Mouse (Mus musculus): ENCODE measurements around the gene Aph1c. TPM values are rescaled to one million over a fixed set of nuclear protein-coding genes. Genes with fewer than 3 reads are reported as not detected.
A peak's percentile ranks its signal among the peaks of the same experiment; 100 is the strongest.

The Aph1c gene
- 23.1 and 25.6 TPM in 2 replicates for polyA plus RNA-seq (2015; fragmentation: Nextera tagmentation; extraction: Ambion mirVana)

DNA sequence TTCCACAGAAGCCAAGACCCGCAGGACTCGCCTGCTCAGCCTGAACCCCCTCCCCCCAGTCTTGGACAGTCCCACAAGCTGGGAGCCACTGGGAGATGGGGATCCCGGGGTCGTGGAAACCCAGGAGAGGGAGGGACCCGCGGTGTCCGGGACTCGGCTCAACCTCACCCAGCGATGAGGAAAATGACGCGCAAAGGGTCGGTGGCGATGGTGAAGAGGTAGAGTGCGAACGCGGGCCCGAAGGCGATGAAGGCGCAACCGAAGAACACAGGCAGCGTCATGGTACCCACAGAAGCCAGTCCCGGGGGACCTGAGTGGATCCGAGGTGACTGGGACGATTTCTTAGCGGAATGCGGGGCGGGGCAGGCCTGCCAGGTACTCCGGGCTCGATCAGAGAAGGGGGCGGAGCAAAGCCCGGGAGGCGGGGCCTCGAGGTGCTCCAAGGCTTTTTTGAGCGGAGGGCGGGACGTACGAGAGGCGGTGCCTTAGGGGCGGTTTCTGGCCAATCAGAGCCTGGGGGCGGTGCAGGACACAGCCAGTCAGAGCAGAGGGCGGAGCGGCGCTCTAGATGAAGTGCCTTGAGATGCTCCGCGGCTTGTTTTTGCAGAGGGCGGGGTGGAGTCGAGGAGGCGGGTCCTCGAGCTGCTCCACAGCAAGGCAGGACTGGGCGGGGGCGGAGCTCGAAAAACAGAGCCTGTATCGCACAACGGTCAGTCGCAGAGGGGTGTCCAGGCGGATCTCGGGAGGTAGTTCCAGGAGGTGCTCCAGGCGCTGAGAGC, at the start of gene Aph1c:
Aph1c (minus strand) TSS at position 409 of the 779 bp plus-strand sequence.
- Histone ChIP-seq H3K27ac (peak within 1 kb of the TSS; percentile 77), H3K36me3 (ENCODE audit: insufficient read depth, low read length) (no peaks in the 10 kb centered on the region), H3K9me3 (replicated peaks; ENCODE audit: low read length) (no peaks in the 10 kb centered on the region), H3K27me3 (ENCODE audit: insufficient read depth, low read length) (no peaks in the 10 kb centered on the region), H3K4me2 (ENCODE audit: low read length) (peak within 1 kb of the TSS; percentile 88), H3K4me1 (replicated peaks; ENCODE audit: insufficient read depth, low read length) (no peaks in the 10 kb centered on the region), H3K4me3 (replicated peaks; ENCODE audit: low read depth, low read length) (peak within 1 kb of the TSS; percentile 67), H3K9ac (ENCODE audit: low read depth, low read length) (peak within 1 kb of the TSS; percentile 60)
- ATAC-seq (replicated peaks; ENCODE audit: low FRiP score, low read depth) (peak; percentile 99), DNase-seq (ENCODE audit: low spot score) (peak; percentile 100)
- under 1% methylated on average over 57 of the region's 58 CpGs for WGBS
- no peak for TF ChIP-seq CTCF (IDR thresholded peaks at IDR 0.05; ENCODE audit: low read depth)

DNA sequence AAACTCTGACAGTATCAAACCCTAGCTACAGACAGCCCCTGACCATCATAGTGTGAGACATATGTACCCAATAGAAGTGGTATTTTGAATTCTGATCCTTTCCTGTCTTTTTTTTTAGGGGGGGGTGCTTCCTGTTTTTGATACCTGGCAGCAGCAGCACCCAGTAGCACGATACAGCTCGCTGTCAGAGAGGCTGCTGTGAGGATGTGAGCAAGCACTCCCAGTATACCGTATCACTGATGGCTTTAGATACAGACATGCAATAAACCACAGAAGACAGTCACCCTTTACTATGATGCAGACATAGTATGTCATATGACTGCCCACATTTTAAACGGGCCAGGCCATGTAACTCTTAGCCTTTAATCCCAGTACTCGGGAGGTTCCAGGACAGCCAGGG, 49.0 kb upstream of the Aph1c start:
- H3K9ac ChIP-seq (ENCODE audit: low read depth, low read length) = no peak overlapping the region
- H3K4me3 ChIP-seq (replicated peaks; ENCODE audit: low read depth, low read length) = no peak overlapping the region
- H3K4me1 ChIP-seq (replicated peaks; ENCODE audit: insufficient read depth, low read length) = no peaks in the 10 kb centered on the region; the same call in 1 of the 2 replicates
- H3K27ac ChIP-seq = no peak overlapping the region
- no peak for TF ChIP-seq CTCF (IDR thresholded peaks at IDR 0.05; ENCODE audit: low read depth)
- DNase-seq (ENCODE audit: low spot score) (no peak), ATAC-seq (replicated peaks; ENCODE audit: low FRiP score, low read depth) (no peak)
- 82% methylated on average over 5 of the region's 5 CpGs for WGBS
- H3K36me3 ChIP-seq (ENCODE audit: insufficient read depth, low read length) = no peaks in the 10 kb centered on the region
- no peak overlapping the region for H3K4me2 ChIP-seq (ENCODE audit: low read length)
- no peaks in the 10 kb centered on the region for H3K9me3 ChIP-seq (replicated peaks; ENCODE audit: low read length)
- no peaks in the 10 kb centered on the region for H3K27me3 ChIP-seq (ENCODE audit: insufficient read depth, low read length)

DNA sequence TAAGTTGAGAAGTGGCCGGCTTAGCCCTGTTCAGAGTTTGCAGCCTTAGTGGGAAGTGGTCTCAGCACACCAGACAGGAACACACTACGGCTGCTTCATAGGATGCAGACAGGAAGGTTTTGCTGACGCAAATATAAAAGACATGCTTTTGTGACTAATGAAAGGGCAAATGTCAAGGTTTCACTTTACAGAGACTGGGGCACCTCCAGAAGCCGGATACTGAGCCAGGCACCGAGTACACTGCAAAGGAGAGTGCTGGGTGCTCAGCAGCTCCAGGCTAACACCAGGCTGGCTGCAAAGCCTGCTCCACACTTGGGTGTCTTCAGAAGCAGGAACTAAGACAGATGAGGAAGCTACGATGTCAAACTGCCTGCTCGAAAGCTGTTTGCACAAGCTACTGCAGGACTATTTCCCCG, 47.9 kb upstream of the Aph1c start:
- no peak overlapping the region for H3K4me2 ChIP-seq (ENCODE audit: low read length)
- H3K4me3 ChIP-seq (replicated peaks; ENCODE audit: low read depth, low read length) = no peak overlapping the region
- H3K4me1 ChIP-seq (replicated peaks; ENCODE audit: insufficient read depth, low read length) = no peaks in the 10 kb centered on the region; the same call in 1 of the 2 replicates
- no peak overlapping the region for H3K9ac ChIP-seq (ENCODE audit: low read depth, low read length)
- WGBS = 42% methylated on average over 8 of the region's 8 CpGs
- no peaks in the 10 kb centered on the region for H3K36me3 ChIP-seq (ENCODE audit: insufficient read depth, low read length)
- TF ChIP-seq CTCF (IDR thresholded peaks at IDR 0.05; ENCODE audit: low read depth) = no peak
- no peak overlapping the region for H3K27ac ChIP-seq
- DNase-seq (ENCODE audit: low spot score) = peak; percentile 45
- H3K27me3 ChIP-seq (ENCODE audit: insufficient read depth, low read length) = no peaks in the 10 kb centered on the region
- H3K9me3 ChIP-seq (replicated peaks; ENCODE audit: low read length) = no peaks in the 10 kb centered on the region
- ATAC-seq (replicated peaks; ENCODE audit: low FRiP score, low read depth) = no peak

DNA sequence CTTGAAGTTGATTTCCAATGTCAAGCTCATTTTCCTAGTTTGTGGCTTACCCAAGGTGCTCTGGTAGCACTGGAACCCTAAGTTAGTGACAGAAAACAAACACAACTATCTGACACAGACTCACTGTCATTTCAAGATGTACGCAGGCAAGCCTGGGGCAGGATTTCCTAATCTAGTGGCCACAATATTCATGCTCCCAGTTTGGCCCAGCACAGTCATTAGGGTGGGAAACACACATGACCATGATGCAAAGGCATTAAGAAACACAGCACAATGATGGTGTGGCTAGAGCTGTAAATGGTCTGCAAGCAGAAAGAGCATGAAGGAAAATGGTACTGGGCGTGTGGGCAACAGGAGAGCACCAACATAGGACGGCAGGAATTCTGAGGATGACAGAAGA, 47.3 kb upstream of the Aph1c start:
- 83% methylated on average over 3 of the region's 3 CpGs for WGBS
- ATAC-seq (replicated peaks; ENCODE audit: low FRiP score, low read depth) (no peak), DNase-seq (ENCODE audit: low spot score) (no peak)
- H3K4me3 ChIP-seq (replicated peaks; ENCODE audit: low read depth, low read length) = no peak overlapping the region
- no peaks in the 10 kb centered on the region for H3K36me3 ChIP-seq (ENCODE audit: insufficient read depth, low read length)
- no peak for TF ChIP-seq CTCF (IDR thresholded peaks at IDR 0.05; ENCODE audit: low read depth)
- H3K27me3 ChIP-seq (ENCODE audit: insufficient read depth, low read length) = no peaks in the 10 kb centered on the region
- no peak overlapping the region for H3K4me2 ChIP-seq (ENCODE audit: low read length)
- H3K4me1 ChIP-seq (replicated peaks; ENCODE audit: insufficient read depth, low read length) = no peaks in the 10 kb centered on the region; the same call in 1 of the 2 replicates
- no peaks in the 10 kb centered on the region for H3K9me3 ChIP-seq (replicated peaks; ENCODE audit: low read length)
- no peak overlapping the region for H3K27ac ChIP-seq
- no peak overlapping the region for H3K9ac ChIP-seq (ENCODE audit: low read depth, low read length)

DNA sequence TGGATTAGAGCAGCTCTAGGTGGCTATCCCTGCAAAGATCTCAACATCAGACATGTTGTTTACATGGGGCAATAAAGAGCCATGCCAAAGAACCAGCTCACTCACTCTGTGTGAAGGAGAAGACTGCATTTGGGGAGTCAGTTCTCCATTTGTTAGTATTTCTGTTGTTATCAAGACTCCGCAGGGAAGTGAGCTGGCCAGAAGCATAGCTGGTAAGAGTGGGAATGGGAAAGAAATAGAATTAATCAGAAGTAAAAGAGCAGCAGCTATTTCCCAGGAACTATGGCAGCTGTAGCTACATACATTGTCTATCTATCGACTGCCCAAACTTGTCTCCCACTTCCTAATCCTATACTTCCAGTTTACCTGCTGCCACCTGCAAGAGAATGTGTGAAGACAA, 46.2 kb upstream of the Aph1c start:
- no peak overlapping the region for H3K9ac ChIP-seq (ENCODE audit: low read depth, low read length)
- TF ChIP-seq CTCF (IDR thresholded peaks at IDR 0.05; ENCODE audit: low read depth) = no peak
- no peak overlapping the region for H3K27ac ChIP-seq
- 96% methylated on average over 2 of the region's 2 CpGs for WGBS
- no peaks in the 10 kb centered on the region for H3K27me3 ChIP-seq (ENCODE audit: insufficient read depth, low read length)
- H3K36me3 ChIP-seq (ENCODE audit: insufficient read depth, low read length) = no peaks in the 10 kb centered on the region
- H3K4me3 ChIP-seq (replicated peaks; ENCODE audit: low read depth, low read length) = no peak overlapping the region
- H3K4me1 ChIP-seq (replicated peaks; ENCODE audit: insufficient read depth, low read length) = no peaks in the 10 kb centered on the region
- ATAC-seq (replicated peaks; ENCODE audit: low FRiP score, low read depth) = no peak
- no peak for DNase-seq (ENCODE audit: low spot score)
- H3K4me2 ChIP-seq (ENCODE audit: low read length) = no peak overlapping the region
- H3K9me3 ChIP-seq (replicated peaks; ENCODE audit: low read length) = no peaks in the 10 kb centered on the region

DNA sequence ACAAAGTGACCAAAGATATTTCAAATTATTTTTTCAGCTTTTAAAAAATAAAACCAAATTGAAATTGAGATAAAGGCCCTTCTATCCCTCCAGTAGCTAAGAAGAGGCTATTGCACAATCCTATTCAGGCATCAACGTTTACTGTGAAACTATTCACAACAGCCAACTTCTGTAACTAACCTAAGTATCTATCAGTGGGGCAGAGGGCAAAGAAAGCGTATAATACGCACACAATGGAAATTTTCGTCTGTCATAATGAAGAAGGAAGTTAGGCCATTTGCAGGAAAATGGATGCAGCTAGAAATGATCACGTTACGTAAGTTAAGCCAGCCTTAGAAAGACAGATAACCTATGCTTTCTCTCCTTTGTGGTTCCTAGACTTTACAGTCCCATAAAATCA, 45.0 kb upstream of the Aph1c start:
- no peak overlapping the region for H3K4me2 ChIP-seq (ENCODE audit: low read length)
- H3K27me3 ChIP-seq (ENCODE audit: insufficient read depth, low read length) = no peaks in the 10 kb centered on the region
- no peaks in the 10 kb centered on the region; the same call in 1 of the 2 replicates for H3K9me3 ChIP-seq (replicated peaks; ENCODE audit: low read length)
- H3K36me3 ChIP-seq (ENCODE audit: insufficient read depth, low read length) = no peaks in the 10 kb centered on the region
- no peak for TF ChIP-seq CTCF (IDR thresholded peaks at IDR 0.05; ENCODE audit: low read depth)
- no peak for ATAC-seq (replicated peaks; ENCODE audit: low FRiP score, low read depth)
- no peak for DNase-seq (ENCODE audit: low spot score)
- no peak overlapping the region for H3K4me3 ChIP-seq (replicated peaks; ENCODE audit: low read depth, low read length)
- 84% methylated on average over 6 of the region's 6 CpGs for WGBS
- H3K9ac ChIP-seq (ENCODE audit: low read depth, low read length) = no peak overlapping the region
- H3K27ac ChIP-seq = no peak overlapping the region
- no peaks in the 10 kb centered on the region for H3K4me1 ChIP-seq (replicated peaks; ENCODE audit: insufficient read depth, low read length)
